Mouse (Mus musculus) hindbrain, embryonic 14.5 days (tissue): ENCODE measurements at regions not wholly inside any gene's neighbourhood (a gene's known extent, or its start where the extent isn't known, plus 50 kb on each side); places are given as distances from the start of the nearest gene placed in this dataset.
A peak's percentile ranks its signal among the peaks of the same experiment; 100 is the strongest.

ENCODE experiments used
- ATAC-seq: fragments of 200-750 bp; cut with Nextera tagmentation; 2 replicates; pipeline ENCODE4 v1.8.0; 2017; ENCODE audit warnings: moderate number of reproducible peaks, mild to moderate bottlenecking, moderate TSS enrichment, moderate library complexity; ENCODE audit not compliant: low FRiP score
- DNase-seq: peaks from one replicate; pipeline ENCODE4 v3.0.0-alpha.2; 2015; ENCODE audit warnings: low spot score
- H3K27ac ChIP-seq: fragments of 300-500 bp; sonication (generic); 2 replicates; pipeline ENCODE4 v1.5.1; 2014; ENCODE audit warnings: mild to moderate bottlenecking, moderate library complexity
- H3K27me3 ChIP-seq: fragments of 300-500 bp; sonication (generic); 2 replicates; pipeline ENCODE4 v1.6.1; 2014; ENCODE audit warnings: mild to moderate bottlenecking, low read length, mixed read lengths; ENCODE audit not compliant: control insufficient read depth, insufficient read depth
- H3K36me3 ChIP-seq: fragments of 300-500 bp; sonication (generic); replicated peaks from 2 replicates; pipeline ENCODE4 v1.6.1; 2014; ENCODE audit not compliant: control insufficient read depth, insufficient read depth
- H3K4me1 ChIP-seq: fragments of 300-500 bp; sonication (generic); replicated peaks from 2 replicates; pipeline ENCODE4 v1.6.1; 2014; ENCODE audit warnings: antibody characterized with exemption, low read length, mixed read lengths; ENCODE audit not compliant: control insufficient read depth, insufficient read depth
- H3K4me2 ChIP-seq: fragments of 300-500 bp; sonication (generic); replicated peaks from 2 replicates; pipeline ENCODE4 v1.6.1; 2014; ENCODE audit warnings: mild to moderate bottlenecking, moderate library complexity
- H3K4me3 ChIP-seq: fragments of 300-500 bp; sonication (generic); replicated peaks from 2 replicates; pipeline ENCODE4 v1.5.1; 2014; ENCODE audit warnings: mild to moderate bottlenecking, low read length
- H3K9ac ChIP-seq: fragments of 300-500 bp; sonication (generic); 2 replicates; pipeline ENCODE4 v1.6.1; 2014
- H3K9me3 ChIP-seq: fragments of 300-500 bp; sonication (generic); 2 replicates; pipeline ENCODE4 v1.6.1; 2016; ENCODE audit warnings: low read length; ENCODE audit not compliant: control insufficient read depth
- whole genome bisulfite sequencing: fragments of 180-500 bp; shearing (Covaris S2); extraction: QIAGEN DNeasy Blood & Tissue Kit; methylation state at CpG from one replicate; pipeline ENCODE4 v1.1.7; 2014; 5-methylcytosine and 5-hydroxymethylcytosine counted together

GRCm38 (mm10) chr7:72973771-72974170 lies 401.5 kb upstream of the Rgma start:
- H3K36me3 ChIP-seq = no peaks in the 10 kb centered on the region
- H3K9me3 ChIP-seq = no peaks in the 10 kb centered on the region
- H3K4me2 ChIP-seq = no peak overlapping the region
- no peak overlapping the region for H3K27ac ChIP-seq
- no peaks in the 10 kb centered on the region for H3K4me1 ChIP-seq
- ATAC-seq (no peak), DNase-seq (no peak)
- 75% methylated on average over 3 of the region's 3 CpGs for WGBS
- no peak overlapping the region for H3K4me3 ChIP-seq
- H3K9ac ChIP-seq = no peak overlapping the region
- no peaks in the 10 kb centered on the region for H3K27me3 ChIP-seq

GRCm38 (mm10) chr7:72974384-72974783 lies 400.9 kb upstream of the Rgma start:
- Histone ChIP-seq H3K9me3 (no peaks in the 10 kb centered on the region), H3K36me3 (no peaks in the 10 kb centered on the region), H3K4me1 (no peaks in the 10 kb centered on the region), H3K27ac (no peak overlapping the region), H3K27me3 (no peaks in the 10 kb centered on the region), H3K9ac (no peak overlapping the region), H3K4me2 (no peak overlapping the region), H3K4me3 (no peak overlapping the region)
- 81% methylated on average over 3 of the region's 3 CpGs for WGBS
- ATAC-seq (no peak), DNase-seq (no peak)

GRCm38 (mm10) chr7:72990559-72991429 lies 384.5 kb upstream of the Rgma start:
- H3K36me3 ChIP-seq = no peaks in the 10 kb centered on the region
- H3K9me3 ChIP-seq = no peaks in the 10 kb centered on the region
- H3K27ac ChIP-seq = no peak overlapping the region
- no peak for ATAC-seq
- no peak for DNase-seq
- no peaks in the 10 kb centered on the region for H3K27me3 ChIP-seq
- 79% methylated on average over 8 of the region's 8 CpGs for WGBS
- H3K9ac ChIP-seq = no peak overlapping the region
- H3K4me1 ChIP-seq = no peaks in the 10 kb centered on the region
- no peak overlapping the region for H3K4me2 ChIP-seq
- H3K4me3 ChIP-seq = no peak overlapping the region

- ATAC-seq (no peak), DNase-seq (no peak)
- WGBS = 55% methylated on average over 5 of the region's 5 CpGs
- no peak overlapping the region for H3K27ac ChIP-seq
- no peaks in the 10 kb centered on the region for H3K27me3 ChIP-seq
- H3K36me3 ChIP-seq = no peaks in the 10 kb centered on the region
- H3K4me1 ChIP-seq = no peaks in the 10 kb centered on the region
- H3K9me3 ChIP-seq = no peaks in the 10 kb centered on the region
- no peak overlapping the region for H3K9ac ChIP-seq
- no peak overlapping the region for H3K4me3 ChIP-seq
- no peak overlapping the region for H3K4me2 ChIP-seq
Observed at GRCm38 (mm10) chr7:72998374-72998773, 376.9 kb upstream of the Rgma start.

- 82% methylated on average over 3 of the region's 3 CpGs for WGBS
- H3K9ac ChIP-seq = no peak overlapping the region
- H3K9me3 ChIP-seq = no peaks in the 10 kb centered on the region
- H3K27ac ChIP-seq = no peak overlapping the region
- DNase-seq = no peak
- no peak overlapping the region for H3K4me2 ChIP-seq
- no peak overlapping the region for H3K4me3 ChIP-seq
- peaks cover 10% of the 10 kb centered on the region; the same call in 1 of the 2 replicates for H3K4me1 ChIP-seq
- no peaks in the 10 kb centered on the region for H3K27me3 ChIP-seq
- H3K36me3 ChIP-seq = no peaks in the 10 kb centered on the region
- no peak for ATAC-seq
Observed at GRCm38 (mm10) chr7:73019151-73019550, 356.2 kb upstream of the Rgma start.

- Histone ChIP-seq H3K36me3 (no peaks in the 10 kb centered on the region), H3K4me3 (no peak overlapping the region), H3K9ac (no peak overlapping the region), H3K27ac (peak overlapping the region; percentile 27; the same call in 1 of the 2 replicates), H3K4me1 (peaks cover 10% of the 10 kb centered on the region; the same call in 1 of the 2 replicates), H3K27me3 (no peaks in the 10 kb centered on the region), H3K9me3 (no peaks in the 10 kb centered on the region), H3K4me2 (no peak overlapping the region)
- no peak for DNase-seq
- ATAC-seq = peak; percentile 37; the same call in 1 of the 2 replicates
- 33% methylated on average over 1 of the region's 1 CpGs for WGBS
Observed at GRCm38 (mm10) chr7:73019764-73020354, 355.4 kb upstream of the Rgma start.

- no peaks in the 10 kb centered on the region for H3K36me3 ChIP-seq
- no peaks in the 10 kb centered on the region for H3K9me3 ChIP-seq
- ATAC-seq = no peak
- no peak overlapping the region for H3K4me3 ChIP-seq
- peaks cover 10% of the 10 kb centered on the region; the same call in 1 of the 2 replicates for H3K4me1 ChIP-seq
- no peak overlapping the region for H3K4me2 ChIP-seq
- 76% methylated on average over 2 of the region's 2 CpGs for WGBS
- no peaks in the 10 kb centered on the region for H3K27me3 ChIP-seq
- DNase-seq = no peak
- no peak overlapping the region for H3K27ac ChIP-seq
- H3K9ac ChIP-seq = no peak overlapping the region
Observed at GRCm38 (mm10) chr7:73021786-73022185, 353.5 kb upstream of the Rgma start.

- 82% methylated on average over 5 of the region's 5 CpGs for WGBS
- H3K9me3 ChIP-seq = no peaks in the 10 kb centered on the region
- H3K4me3 ChIP-seq = no peak overlapping the region
- H3K27me3 ChIP-seq = no peaks in the 10 kb centered on the region
- DNase-seq = no peak
- no peak overlapping the region for H3K27ac ChIP-seq
- H3K36me3 ChIP-seq = no peaks in the 10 kb centered on the region
- no peak overlapping the region for H3K4me2 ChIP-seq
- no peak for ATAC-seq
- H3K4me1 ChIP-seq = no peaks in the 10 kb centered on the region
- no peak overlapping the region for H3K9ac ChIP-seq
Observed at GRCm38 (mm10) chr7:73025640-73026039, 349.7 kb upstream of the Rgma start.

- no peak for DNase-seq
- 91% methylated on average over 6 of the region's 6 CpGs for WGBS
Observed at GRCm38 (mm10) chr7:73028952-73029351, 346.4 kb upstream of the Rgma start.

More at GRCm38 (mm10) chr7:73028952-73029351, 346.4 kb upstream of the Rgma start:
- Histone ChIP-seq H3K9ac (no peak overlapping the region), H3K4me1 (0 out of 2 replicates have a peak, but pooled peaks cover 6% of the 10 kb centered on the region), H3K27ac (no peak overlapping the region), H3K4me3 (no peak overlapping the region), H3K4me2 (no peak overlapping the region), H3K36me3 (no peaks in the 10 kb centered on the region), H3K9me3 (no peaks in the 10 kb centered on the region), H3K27me3 (no peaks in the 10 kb centered on the region)
- no peak for ATAC-seq
